ENCODE assay signal across 17 mouse cellular contexts in the genomic region with DNA sequence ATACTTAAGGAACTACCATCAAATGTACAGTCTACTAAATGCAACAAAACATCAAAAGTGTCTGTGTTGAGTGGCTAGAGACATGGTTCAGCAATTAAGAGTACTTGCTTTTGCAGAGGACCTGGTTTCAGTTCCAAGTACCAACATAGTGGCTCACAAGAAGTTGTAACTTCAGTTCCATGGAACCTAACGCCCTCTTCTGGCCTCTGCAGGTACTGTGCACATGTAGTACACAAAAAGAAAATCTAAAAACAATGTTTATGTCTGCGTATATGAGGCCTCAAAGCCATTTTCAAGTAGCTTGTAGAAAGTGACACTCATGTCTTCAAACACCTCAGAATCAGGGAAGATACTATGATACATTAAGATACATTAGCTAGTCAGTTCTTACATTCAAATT. TPM values are rescaled to one million over a fixed set of nuclear protein-coding genes. Genes with fewer than 3 reads are reported as not detected.
DNase-seq lines count a peak whose midpoint lies in the region; ATAC-seq and TF ChIP-seq lines count a peak whose summit lies in the region.
"Had no signal": no experiment of that assay in that cellular context is flagged by ENCODE, and none has a peak within 500 bp of the region (broad histone marks: within the 10 kb centered on the region; RNA-seq: fewer than 3 reads in every experiment).

No protein-coding gene starts in this region.

- H3K4me1 ChIP-seq in intestine, postnatal 0 days (replicated peaks; ENCODE audit: control insufficient read depth, insufficient read depth, low read length), result no peaks in the 10 kb centered on the region
- H3K4me1 ChIP-seq in intestine, embryonic 15.5 days (replicated peaks), result peaks cover 4% of the 10 kb centered on the region; the same call in 1 of the 2 replicates
- peaks cover 11% of the 10 kb centered on the region for H3K4me1 ChIP-seq in thymus, adult 2 months (replicated peaks; ENCODE audit: control insufficient read depth, insufficient read depth, low read length)
- H3K4me1 ChIP-seq in MEL (ENCODE audit: control insufficient read depth in 1 of 2, insufficient read depth in 2 of 2, low read length in 2 of 2), result no peaks in the 10 kb centered on the region; a peak in 1 of 4 replicates
- H3K4me1 ChIP-seq in hindbrain, embryonic 11.5 days (replicated peaks; ENCODE audit: control insufficient read depth, insufficient read depth, low read length), result no peaks in the 10 kb centered on the region

- H3K4me2 ChIP-seq in intestine, postnatal 0 days (replicated peaks; ENCODE audit: low read depth), result no peak overlapping the region
- no peak overlapping the region for H3K4me2 ChIP-seq in intestine, embryonic 15.5 days (replicated peaks)
- H3K4me2 ChIP-seq in hindbrain, embryonic 11.5 days (replicated peaks; ENCODE audit: low read depth, low read length), result no peak overlapping the region
- H3K4me2 ChIP-seq: hindbrain, embryonic 13.5 days had no signal

- no peaks in the 10 kb centered on the region for H3K9me3 ChIP-seq in intestine, postnatal 0 days (ENCODE audit: control insufficient read depth)
- H3K9me3 ChIP-seq in intestine, embryonic 15.5 days, result no peaks in the 10 kb centered on the region
- no peaks in the 10 kb centered on the region for H3K9me3 ChIP-seq in MEL (replicated peaks; ENCODE audit: insufficient read depth, low read length)
- no peaks in the 10 kb centered on the region for H3K9me3 ChIP-seq in hindbrain, embryonic 11.5 days (ENCODE audit: control insufficient read depth, low read length)
- H3K9me3 ChIP-seq: forebrain, embryonic 10.5 days; hindbrain, embryonic 13.5 days; midbrain, embryonic 10.5 days had no signal

- H3K79me2 ChIP-seq in MEL (ENCODE audit: control insufficient read depth, insufficient read depth, low read length, poor library complexity), result no peaks in the 10 kb centered on the region

- TF ChIP-seq EP300 in MEL (IDR thresholded peaks at IDR 0.05; ENCODE audit: low read depth in 1 of 2, low read length in 2 of 2), result no peak

- peak; percentile 59 for TF ChIP-seq RAD21 in MEL (IDR thresholded peaks at IDR 0.05; ENCODE audit: low read depth, low read length)

- H3K9ac ChIP-seq in intestine, postnatal 0 days (ENCODE audit: low read depth, low read length), result no peak overlapping the region
- H3K9ac ChIP-seq in intestine, embryonic 15.5 days, result no peak overlapping the region
- no peak overlapping the region for H3K9ac ChIP-seq in MEL (ENCODE audit: control insufficient read depth, low read depth, low read length, poor library complexity, severe bottlenecking)
- H3K9ac ChIP-seq in hindbrain, embryonic 11.5 days (ENCODE audit: low read depth, low read length), result no peak overlapping the region
- H3K9ac ChIP-seq: hindbrain, embryonic 13.5 days had no signal

- no peak for ATAC-seq in intestine, postnatal 0 days
- no peak for ATAC-seq in intestine, embryonic 15.5 days
- no peak for ATAC-seq in hindbrain, embryonic 11.5 days (ENCODE audit: low FRiP score)

- DNase-seq in thymus, postnatal 0 days (ENCODE audit: low spot score), result peak; percentile 33
- DNase-seq in thymus, adult 2 months, result no peak
- DNase-seq in MEL (ENCODE audit: low read depth, low spot score), result peak; percentile 56
- DNase-seq in splenic B cell, adult 2 months (ENCODE audit: low read depth, low spot score), result peak; percentile 18
- no peak for DNase-seq in adipocyte (ENCODE audit: low spot score)
- no peak for DNase-seq in hindbrain, embryonic 11.5 days (ENCODE audit: low spot score)
- DNase-seq: adrenal gland, adult 8-10 months; cerebellum, adult 8-10 months; heart, adult 11 months; kidney, adult 11 months; kidney, postnatal 14 days; right cerebral cortex, postnatal 14 days had no signal

- no peaks in the 10 kb centered on the region for H3K27me3 ChIP-seq in intestine, postnatal 0 days (replicated peaks; ENCODE audit: control insufficient read depth, insufficient read depth, low read length)
- H3K27me3 ChIP-seq in intestine, embryonic 15.5 days (replicated peaks), result no peaks in the 10 kb centered on the region
- no peaks in the 10 kb centered on the region for H3K27me3 ChIP-seq in thymus, adult 2 months (ENCODE audit: control insufficient read depth, insufficient read depth, low read length)
- no peaks in the 10 kb centered on the region for H3K27me3 ChIP-seq in MEL (ENCODE audit: control insufficient read depth in 1 of 2, insufficient read depth in 2 of 2, low read length in 2 of 2)
- H3K27me3 ChIP-seq in splenic B cell, adult 2 months (ENCODE audit: control insufficient read depth, insufficient read depth, low read length, poor library complexity, severe bottlenecking), result no peaks in the 10 kb centered on the region
- no peaks in the 10 kb centered on the region for H3K27me3 ChIP-seq in hindbrain, embryonic 11.5 days (ENCODE audit: control insufficient read depth, insufficient read depth, low read length)
- H3K27me3 ChIP-seq: hindbrain, embryonic 13.5 days had no signal

- H3K36me3 ChIP-seq in intestine, postnatal 0 days (ENCODE audit: control insufficient read depth, insufficient read depth), result no peaks in the 10 kb centered on the region
- H3K36me3 ChIP-seq in intestine, embryonic 15.5 days, result no peaks in the 10 kb centered on the region
- H3K36me3 ChIP-seq in thymus, adult 2 months (ENCODE audit: control insufficient read depth, insufficient read depth, low read length), result no peaks in the 10 kb centered on the region
- peaks cover 0 to 2% of the 10 kb centered on the region in 2 experiments; a peak in 1 of 4 replicates for H3K36me3 ChIP-seq in MEL (ENCODE audit: control insufficient read depth in 1 of 2, insufficient read depth in 2 of 2, low read length in 2 of 2)
- no peaks in the 10 kb centered on the region for H3K36me3 ChIP-seq in splenic B cell, adult 2 months (ENCODE audit: control insufficient read depth, insufficient read depth, low read length, poor library complexity, severe bottlenecking)
- no peaks in the 10 kb centered on the region for H3K36me3 ChIP-seq in hindbrain, embryonic 11.5 days (ENCODE audit: control insufficient read depth, insufficient read depth, low read length)
- H3K36me3 ChIP-seq: forebrain, embryonic 10.5 days; hindbrain, embryonic 13.5 days; midbrain, embryonic 10.5 days had no signal

- no peak overlapping the region for H3K4me3 ChIP-seq in intestine, postnatal 0 days (ENCODE audit: low read depth, low read length)
- no peak overlapping the region for H3K4me3 ChIP-seq in intestine, embryonic 15.5 days (replicated peaks)
- H3K4me3 ChIP-seq in thymus, adult 2 months (ENCODE audit: control insufficient read depth, insufficient read depth, low read length), result no peak overlapping the region
- no peak overlapping the region for H3K4me3 ChIP-seq in MEL (ENCODE audit: control insufficient read depth in 1 of 2, insufficient read depth in 1 of 2, low read depth in 2 of 2, low read length in 2 of 2)
- no peak overlapping the region for H3K4me3 ChIP-seq in hindbrain, embryonic 11.5 days (ENCODE audit: low read depth, low read length)
- H3K4me3 ChIP-seq: forebrain, embryonic 10.5 days; hindbrain, embryonic 13.5 days; midbrain, embryonic 10.5 days had no signal

- WGBS in intestine, postnatal 0 days, result 73% methylated on average over 2 of the region's 2 CpGs
- WGBS in intestine, embryonic 15.5 days, result 61% methylated on average over 2 of the region's 2 CpGs
- 82% methylated on average over 2 of the region's 2 CpGs for WGBS in thymus, adult 2 months
- WGBS in hindbrain, embryonic 11.5 days, result 76% methylated on average over 2 of the region's 2 CpGs

- TF ChIP-seq CTCF in intestine, postnatal 0 days (IDR thresholded peaks at IDR 0.05; ENCODE audit: low read depth), result peak; percentile 50
- TF ChIP-seq CTCF in thymus, adult 2 months (IDR thresholded peaks at IDR 0.05; ENCODE audit: borderline replicate concordance, control insufficient read depth, extremely low read depth, insufficient read depth, low read length, poor library complexity), result no peak
- TF ChIP-seq CTCF in MEL (IDR thresholded peaks at IDR 0.05 in 2 of 3, conservative IDR thresholded peaks at IDR 0.05 in 1 of 3; ENCODE audit: control insufficient read depth in 1 of 3, insufficient read depth in 1 of 3, low read depth in 2 of 3, low read length in 3 of 3, poor library complexity in 1 of 3, severe bottlenecking in 1 of 3), result peak; percentile 21 to 53 (median 51); a peak in 4 of 6 replicates

- no peak overlapping the region for H3K27ac ChIP-seq in intestine, postnatal 0 days (ENCODE audit: low read depth, low read length)
- no peak overlapping the region for H3K27ac ChIP-seq in intestine, embryonic 15.5 days
- H3K27ac ChIP-seq in thymus, adult 2 months (ENCODE audit: control insufficient read depth, insufficient read depth, low read length), result no peak overlapping the region
- H3K27ac ChIP-seq in MEL (ENCODE audit: control insufficient read depth, low read depth, low read length), result no peak overlapping the region
- no peak overlapping the region for H3K27ac ChIP-seq in hindbrain, embryonic 11.5 days (ENCODE audit: low read depth, low read length)
- H3K27ac ChIP-seq: forebrain, embryonic 10.5 days; hindbrain, embryonic 13.5 days; midbrain, embryonic 10.5 days had no signal

- TF ChIP-seq POLR2A in thymus, adult 2 months (IDR thresholded peaks at IDR 0.05; ENCODE audit: control insufficient read depth, extremely low read depth, insufficient read depth, low read length, poor library complexity), result no peak
- TF ChIP-seq POLR2A in MEL (IDR thresholded peaks at IDR 0.05; ENCODE audit: control insufficient read depth in 1 of 2, insufficient read depth in 1 of 2, low read depth in 1 of 2, low read length in 2 of 2, poor library complexity in 1 of 2), result no peak

TF ChIP-seq in MEL, 35 proteins besides CTCF, POLR2A, EP300 and RAD21 (continues in another document):
- TF ChIP-seq MAX (IDR thresholded peaks at IDR 0.05; ENCODE audit: low read length) (no peak), CHD2 (IDR thresholded peaks at IDR 0.05; ENCODE audit: low read length) (no peak), ZNF384 (IDR thresholded peaks at IDR 0.05; ENCODE audit: low read depth, low read length) (no peak), USF1 (IDR thresholded peaks at IDR 0.05; ENCODE audit: low read depth, low read length) (no peak), ZC3H11A (IDR thresholded peaks at IDR 0.05; ENCODE audit: low read depth, low read length) (peak; percentile 31; the same call in 1 of the 2 replicates), E2F4 (IDR thresholded peaks at IDR 0.05; ENCODE audit: borderline replicate concordance, low read depth, low read length) (no peak), SMC3 (IDR thresholded peaks at IDR 0.05; ENCODE audit: low read depth, low read length) (peak; percentile 59)

RNA-seq across cellular contexts. Expression of a gene that starts 48.4 kb away (rescaled TPM):
- 32.8 and 35.9 TPM in 2 replicates for polyA plus RNA-seq in intestine, postnatal 0 days (2015; fragmentation: Nextera tagmentation; extraction: Ambion mirVana)
- 40.1 and 40.7 TPM in 2 replicates for polyA plus RNA-seq in intestine, embryonic 15.5 days (2015; fragmentation: Nextera tagmentation; extraction: Ambion mirVana)
- polyA plus RNA-seq in thymus, postnatal 0 days (2015; fragmentation: Nextera tagmentation; extraction: Ambion mirVana), result 107 and 117 TPM in 2 replicates
- polyA plus RNA-seq in thymus, adult 2 months (2012; rRNA removed), result 79.5 and 83.6 TPM in 2 replicates
- 26.2 and 27.5 TPM in 2 replicates for total RNA-seq in MEL (2012; rRNA removed)
- 100 to 1,000 TPM in 1 of 2 experiments, 10 to 100 TPM in 1; 40.7 to 378 TPM for polyA plus RNA-seq in MEL (2012; ENCODE audit: insufficient read depth in 1 of 2, insufficient read length in 2 of 2, low read depth in 1 of 2, low replicate concordance in 2 of 2, missing spikeins in 1 of 2)
- 34.9 and 41.9 TPM in 2 replicates for polyA plus RNA-seq in hindbrain, embryonic 11.5 days (2014; fragmentation: Nextera tagmentation; extraction: Ambion mirVana)

Comparison
In these comparisons a context has a peak if more than half of its experiments do, and no peak if none do; other contexts are left out.
1. DNase-seq: peak in thymus, postnatal 0 days (single experiment), MEL (single experiment) and splenic B cell, adult 2 months (single experiment); none in thymus, adult 2 months (single experiment), adipocyte (single experiment) and hindbrain, embryonic 11.5 days (single experiment).